Mouse (Mus musculus) megakaryocyte, adult 5-6 weeks (primary cell): ENCODE measurements around the gene Ubac2. TPM values are rescaled to one million over a fixed set of nuclear protein-coding genes. Genes with fewer than 3 reads are reported as not detected.
"Not testable (repeated sequence)": the region's sequence is repeated elsewhere in the genome, so short reads cannot be mapped to it uniquely, and the experiment has no call there.

Experiments used
- ATAC-seq: 2 replicates; pipeline ENCODE4 v1.8.0; 2016; ENCODE audit warnings: mild to moderate bottlenecking, inconsistent platforms; ENCODE audit not compliant: poor library complexity, severe bottlenecking
- total RNA-seq, 2 experiments: library from RNA; stranded (forward) in 1 of 2; stranded (reverse) in 1 of 2; fragments of 153-499, 151-499 nt in 1 of 2; fragments of 221-1000, 200-1000 nt in 1 of 2; gene quantifications; 2 replicates each; pipeline versions ENCODE4 v1.2.3 to v1.2.4; 2015 to 2017

Ubac2 gene
- total RNA-seq, 2 experiments from 2014 or later = 19.3 to 34.2 TPM

- ATAC-seq = no peak
Measured at GRCm38 (mm10) chr14:122032045-122032444, 153.6 kb downstream of the Ubac2 start.

GRCm38 (mm10) chr14:122034451-122034850 is 156.0 kb downstream of the Ubac2 start, which contains the start of gene Timm8a2:
TSS of gene Timm8a2 (plus strand) at chr14:122034674.
- no peak for ATAC-seq

GRCm38 (mm10) chr14:122035181-122035580 is 156.8 kb downstream of the Ubac2 start:
- ATAC-seq = no peak

- peak; percentile 83 for ATAC-seq
Measured at GRCm38 (mm10) chr14:122035860-122036259, 157.4 kb downstream of the Ubac2 start.

GRCm38 (mm10) chr14:122038874-122039647 is 160.6 kb downstream of the Ubac2 start:
- peak; percentile 69 for ATAC-seq

GRCm38 (mm10) chr14:122041413-122041825 is 163.0 kb downstream of the Ubac2 start:
- ATAC-seq = peak; percentile 52

GRCm38 (mm10) chr14:122042142-122042694 is 163.8 kb downstream of the Ubac2 start:
- ATAC-seq = no peak

GRCm38 (mm10) chr14:122047784-122048183 is 169.4 kb downstream of the Ubac2 start:
- peak; percentile 19; the same call in 1 of the 2 replicates for ATAC-seq

- ATAC-seq = peak; percentile 44
Measured at GRCm38 (mm10) chr14:122048816-122049215, 170.4 kb downstream of the Ubac2 start.

GRCm38 (mm10) chr14:122052896-122053635 is 174.6 kb downstream of the Ubac2 start:
- ATAC-seq = peak; percentile 34

GRCm38 (mm10) chr14:122056871-122057270 is 178.5 kb downstream of the Ubac2 start:
- ATAC-seq = no peak

- peak; percentile 36 for ATAC-seq
Measured at GRCm38 (mm10) chr14:122057941-122058346, 179.5 kb downstream of the Ubac2 start.

GRCm38 (mm10) chr14:122060642-122061041 is 182.2 kb downstream of the Ubac2 start:
- ATAC-seq = peak; percentile 80

- ATAC-seq = no peak
Measured at GRCm38 (mm10) chr14:122061376-122061775, 183.0 kb downstream of the Ubac2 start.

GRCm38 (mm10) chr14:122062411-122063090 is 184.1 kb downstream of the Ubac2 start:
- ATAC-seq = no peak

- ATAC-seq = peak; percentile 20; the same call in 1 of the 2 replicates
Measured at GRCm38 (mm10) chr14:122063599-122063998, 185.2 kb downstream of the Ubac2 start.

- peak; percentile 58 for ATAC-seq
Measured at GRCm38 (mm10) chr14:122064519-122064918, 186.1 kb downstream of the Ubac2 start.

GRCm38 (mm10) chr14:122066243-122066642 is 187.8 kb downstream of the Ubac2 start:
- peak; percentile 60 for ATAC-seq

- not testable (repeated sequence) for ATAC-seq
Measured at GRCm38 (mm10) chr14:122068036-122068435, 189.6 kb downstream of the Ubac2 start.

- no peak for ATAC-seq
Measured at GRCm38 (mm10) chr14:122068801-122069695, 190.6 kb downstream of the Ubac2 start.
